Mouse (Mus musculus): ENCODE measurements at regions not wholly inside any gene's neighbourhood (a gene's known extent, or its start where the extent isn't known, plus 50 kb on each side); places are given as distances from the start of the nearest gene placed in this dataset.

GRCm38 (mm10) chr9:120826266-120826665 lies 102.8 kb upstream of the Ctnnb1 start:
- no peak for TF ChIP-seq CTCF (IDR thresholded peaks at IDR 0.05; ENCODE audit: low read depth, low read length)
- no peak for TF ChIP-seq POLR2A (IDR thresholded peaks at IDR 0.05; ENCODE audit: insufficient read depth, low read length)
- no peak for TF ChIP-seq EP300 (IDR thresholded peaks at IDR 0.05; ENCODE audit: insufficient read depth, low read depth, low read length)

Data from ES-Bruce4 (cell line).